Mouse (Mus musculus) embryonic fibroblast, embryonic 13.5 days (primary cell): ENCODE data around the gene Kctd18.

Experiments
- CTCF ChIP-seq: IDR thresholded peaks from 2 replicates; pipeline ENCODE4 v1.5.1; 2011; ENCODE audit warnings: mild to moderate bottlenecking, control low read depth, low read length, moderate library complexity, borderline replicate concordance; ENCODE audit not compliant: insufficient read depth
- POLR2A ChIP-seq: IDR thresholded peaks from 2 replicates; pipeline ENCODE4 v1.6.1; 2011; ENCODE audit warnings: low read depth, mild to moderate bottlenecking, control low read depth, low read length, moderate library complexity

DNA sequence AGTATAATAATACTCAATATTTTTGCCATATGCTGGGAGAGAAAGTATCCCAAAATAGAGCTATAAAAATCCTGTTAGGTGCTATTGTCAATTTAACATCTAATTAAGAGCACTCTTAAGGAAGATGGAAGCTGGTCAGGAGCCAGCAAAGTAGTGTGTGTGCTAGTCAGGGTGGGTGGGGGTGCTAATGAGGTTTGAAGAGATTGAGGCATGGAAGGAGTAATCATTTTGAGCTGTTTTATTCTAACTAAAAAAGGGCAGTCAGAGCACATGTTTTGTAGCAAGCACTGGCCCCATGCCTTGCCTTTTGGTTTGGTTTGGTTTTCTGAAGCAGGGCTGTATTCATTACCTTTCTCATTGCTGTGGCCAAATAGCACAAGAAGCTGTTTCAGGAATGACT is 112.4 kb downstream of the Kctd18 start:
- TF ChIP-seq CTCF (no peak), POLR2A (no peak)
